Mouse (Mus musculus) cerebellum, adult 18-20 months (tissue): ENCODE results near the gene Tgfa.

Experiments used
- DNase-seq, 2 experiments: peaks; one replicate each; pipeline ENCODE4 v3.0.0; 2021

Gene Tgfa

GRCm38 (mm10) chr6:86298961-86299360, 103.9 kb downstream of the Tgfa start:
- DNase-seq: no peak

- no peak for DNase-seq
Observed at GRCm38 (mm10) chr6:86299381-86299780, 104.4 kb downstream of the Tgfa start.

GRCm38 (mm10) chr6:86305680-86306079, 110.7 kb downstream of the Tgfa start:
- DNase-seq: no peak

- no peak for DNase-seq
Observed at GRCm38 (mm10) chr6:86314011-86314410, 119.0 kb downstream of the Tgfa start.

- no peak for DNase-seq
Observed at GRCm38 (mm10) chr6:86317066-86317465, 122.0 kb downstream of the Tgfa start.

GRCm38 (mm10) chr6:86318855-86319254, 123.8 kb downstream of the Tgfa start:
- DNase-seq: peak; percentile 20 to 23

- DNase-seq: no peak
Observed at GRCm38 (mm10) chr6:86322031-86322563, 127.1 kb downstream of the Tgfa start.

GRCm38 (mm10) chr6:86322991-86323390, 128.0 kb downstream of the Tgfa start:
- DNase-seq: no peak

GRCm38 (mm10) chr6:86324400-86324799, 129.4 kb downstream of the Tgfa start:
- DNase-seq: no peak
